Mouse (Mus musculus): ENCODE measurements around the gene Cpeb1. TPM values are rescaled to one million over a fixed set of nuclear protein-coding genes. Genes with fewer than 3 reads are reported as not detected.
A peak's percentile ranks its signal among the peaks of the same experiment; 100 is the strongest.

The Cpeb1 gene
- polyA plus RNA-seq, 1 experiment from 2014 or later: 1.7 TPM

GRCm38 (mm10) chr7:81356360-81356759, 98.9 kb downstream of the Cpeb1 start:
- Histone ChIP-seq H3K9ac (replicated peaks; ENCODE audit: low read depth) (no peak overlapping the region), H3K27me3 (replicated peaks; ENCODE audit: insufficient read depth, low read length) (no peaks in the 10 kb centered on the region), H3K4me2 (replicated peaks; ENCODE audit: low read depth, low read length) (no peak overlapping the region), H3K36me3 (ENCODE audit: insufficient read depth, low read length) (no peaks in the 10 kb centered on the region), H3K4me3 (ENCODE audit: low read depth, low read length) (no peak overlapping the region), H3K4me1 (ENCODE audit: insufficient read depth, low read depth, low read length) (no peaks in the 10 kb centered on the region), H3K27ac (ENCODE audit: low read length) (no peak overlapping the region), H3K9me3 (ENCODE audit: low read length) (no peaks in the 10 kb centered on the region)
- DNase-seq (ENCODE audit: low spot score): no peak
- no peak for ATAC-seq
- WGBS: 61% methylated on average over 1 of the region's 1 CpGs
- no peak for TF ChIP-seq CTCF (IDR thresholded peaks at IDR 0.05)
- no peak for TF ChIP-seq EP300 (IDR thresholded peaks at IDR 0.05)

GRCm38 (mm10) chr7:81355746-81356145, 99.5 kb downstream of the Cpeb1 start:
- H3K9me3 ChIP-seq (ENCODE audit: low read length): no peaks in the 10 kb centered on the region
- no peak overlapping the region for H3K9ac ChIP-seq (replicated peaks; ENCODE audit: low read depth)
- DNase-seq (ENCODE audit: low spot score) (no peak), ATAC-seq (no peak)
- H3K4me3 ChIP-seq (ENCODE audit: low read depth, low read length): no peak overlapping the region
- H3K4me2 ChIP-seq (replicated peaks; ENCODE audit: low read depth, low read length): no peak overlapping the region
- TF ChIP-seq CTCF (IDR thresholded peaks at IDR 0.05): no peak
- no peak for TF ChIP-seq EP300 (IDR thresholded peaks at IDR 0.05)
- no peak overlapping the region for H3K27ac ChIP-seq (ENCODE audit: low read length)
- no peaks in the 10 kb centered on the region for H3K36me3 ChIP-seq (ENCODE audit: insufficient read depth, low read length)
- no peaks in the 10 kb centered on the region for H3K27me3 ChIP-seq (replicated peaks; ENCODE audit: insufficient read depth, low read length)
- WGBS: 86% methylated on average over 7 of the region's 7 CpGs
- H3K4me1 ChIP-seq (ENCODE audit: insufficient read depth, low read depth, low read length): no peaks in the 10 kb centered on the region

DNA sequence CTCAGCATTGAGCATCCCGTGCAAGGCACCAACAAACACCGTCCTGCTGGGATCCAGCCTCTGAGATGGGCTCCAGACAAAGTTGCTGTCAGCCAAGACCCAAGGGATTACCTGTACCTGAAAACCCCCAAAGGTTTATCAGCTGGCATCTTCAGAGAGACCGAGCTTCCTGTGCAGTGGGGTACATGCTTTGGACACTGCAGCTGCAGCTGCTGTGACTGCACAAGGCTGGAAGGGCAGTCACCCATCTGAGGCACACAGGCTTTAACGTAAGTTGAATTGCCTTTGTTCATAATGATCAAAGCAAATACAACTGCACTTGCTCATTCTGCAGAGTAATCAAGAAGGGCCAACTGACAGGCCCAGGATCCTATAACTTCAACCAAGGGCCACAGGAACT, 103.4 kb downstream of the Cpeb1 start:
- Histone ChIP-seq H3K27ac (ENCODE audit: low read length) (no peak overlapping the region), H3K4me1 (ENCODE audit: insufficient read depth, low read depth, low read length) (no peaks in the 10 kb centered on the region), H3K4me3 (ENCODE audit: low read depth, low read length) (no peak overlapping the region), H3K9ac (replicated peaks; ENCODE audit: low read depth) (no peak overlapping the region), H3K4me2 (replicated peaks; ENCODE audit: low read depth, low read length) (no peak overlapping the region), H3K27me3 (replicated peaks; ENCODE audit: insufficient read depth, low read length) (no peaks in the 10 kb centered on the region), H3K36me3 (ENCODE audit: insufficient read depth, low read length) (no peaks in the 10 kb centered on the region), H3K9me3 (ENCODE audit: low read length) (no peaks in the 10 kb centered on the region)
- no peak for ATAC-seq
- no peak for DNase-seq (ENCODE audit: low spot score)
- no peak for TF ChIP-seq CTCF (IDR thresholded peaks at IDR 0.05)
- TF ChIP-seq EP300 (IDR thresholded peaks at IDR 0.05): no peak
- 72% methylated on average over 4 of the region's 4 CpGs for WGBS

DNA sequence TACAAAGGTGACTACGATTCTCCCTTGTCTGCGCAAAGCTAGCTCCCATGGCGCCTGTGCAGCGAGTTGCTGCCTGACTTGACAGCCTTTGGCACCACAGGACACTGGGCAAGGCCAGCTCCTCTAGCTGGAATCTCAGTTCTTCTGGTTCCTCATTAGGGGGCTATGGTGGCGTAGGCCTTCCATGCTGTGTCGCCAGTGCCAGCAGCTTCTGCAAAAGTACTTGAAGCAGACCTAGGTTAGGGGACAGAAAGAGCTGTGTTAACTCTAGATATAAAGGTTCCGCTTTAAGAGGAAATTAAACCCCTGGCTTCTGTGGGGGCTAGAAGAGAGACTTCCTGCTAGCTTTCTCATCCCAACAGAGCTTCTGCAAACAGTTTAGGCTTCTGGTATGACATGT, 107.1 kb downstream of the Cpeb1 start:
- H3K9me3 ChIP-seq (ENCODE audit: low read length): no peaks in the 10 kb centered on the region
- no peak overlapping the region for H3K4me2 ChIP-seq (replicated peaks; ENCODE audit: low read depth, low read length)
- no peaks in the 10 kb centered on the region for H3K27me3 ChIP-seq (replicated peaks; ENCODE audit: insufficient read depth, low read length)
- peaks cover 4% of the 10 kb centered on the region; the same call in 1 of the 2 replicates for H3K4me1 ChIP-seq (ENCODE audit: insufficient read depth, low read depth, low read length)
- ATAC-seq: no peak
- no peak overlapping the region for H3K4me3 ChIP-seq (ENCODE audit: low read depth, low read length)
- no peak for DNase-seq (ENCODE audit: low spot score)
- no peaks in the 10 kb centered on the region for H3K36me3 ChIP-seq (ENCODE audit: insufficient read depth, low read length)
- 60% methylated on average over 7 of the region's 7 CpGs for WGBS
- no peak overlapping the region for H3K9ac ChIP-seq (replicated peaks; ENCODE audit: low read depth)
- no peak overlapping the region for H3K27ac ChIP-seq (ENCODE audit: low read length)
- TF ChIP-seq CTCF (IDR thresholded peaks at IDR 0.05): no peak

- TF ChIP-seq CTCF (IDR thresholded peaks at IDR 0.05) (no peak), EP300 (IDR thresholded peaks at IDR 0.05) (no peak)
- Histone ChIP-seq H3K4me3 (ENCODE audit: low read depth, low read length) (peak overlapping the region; percentile 79), H3K9ac (replicated peaks; ENCODE audit: low read depth) (0 out of 2 replicates have a peak overlapping the region, but pooled peaks have one; percentile 24), H3K27ac (ENCODE audit: low read length) (no peak overlapping the region), H3K4me2 (replicated peaks; ENCODE audit: low read depth, low read length) (peak overlapping the region; percentile 50), H3K36me3 (ENCODE audit: insufficient read depth, low read length) (peaks cover 8% of the 10 kb centered on the region), H3K9me3 (ENCODE audit: low read length) (no peaks in the 10 kb centered on the region), H3K27me3 (replicated peaks; ENCODE audit: insufficient read depth, low read length) (no peaks in the 10 kb centered on the region), H3K4me1 (ENCODE audit: insufficient read depth, low read depth, low read length) (peaks cover 4% of the 10 kb centered on the region; the same call in 1 of the 2 replicates)
- ATAC-seq: no peak; the same call in 1 of the 2 replicates
- DNase-seq (ENCODE audit: low spot score): no peak
- 62% methylated on average over 15 of the region's 15 CpGs for WGBS
These were observed 109.7 kb downstream of the Cpeb1 start for GRCm38 (mm10) chr7:81345447-81346170.

GRCm38 (mm10) chr7:81344544-81345446, 110.5 kb downstream of the Cpeb1 start, which contains the start of gene Rps17:
Rps17 (minus strand) TSS chr7:81345254.
- no peaks in the 10 kb centered on the region for H3K27me3 ChIP-seq (replicated peaks; ENCODE audit: insufficient read depth, low read length)
- TF ChIP-seq CTCF (IDR thresholded peaks at IDR 0.05) (peak; percentile 94), EP300 (IDR thresholded peaks at IDR 0.05) (no peak)
- peak; percentile 95 for ATAC-seq
- peak within 1 kb of the TSS; percentile 88 for H3K27ac ChIP-seq (ENCODE audit: low read length)
- peak; percentile 94 for DNase-seq (ENCODE audit: low spot score)
- H3K4me2 ChIP-seq (replicated peaks; ENCODE audit: low read depth, low read length): peak within 1 kb of the TSS; percentile 70
- peak within 1 kb of the TSS; percentile 98 for H3K9ac ChIP-seq (replicated peaks; ENCODE audit: low read depth)
- H3K4me3 ChIP-seq (ENCODE audit: low read depth, low read length): peak within 1 kb of the TSS; percentile 79
- peaks cover 12% of the 10 kb centered on the region for H3K36me3 ChIP-seq (ENCODE audit: insufficient read depth, low read length)
- WGBS: 1% methylated on average over 85 of the region's 85 CpGs
- H3K4me1 ChIP-seq (ENCODE audit: insufficient read depth, low read depth, low read length): peaks cover 4% of the 10 kb centered on the region; the same call in 1 of the 2 replicates
- H3K9me3 ChIP-seq (ENCODE audit: low read length): no peaks in the 10 kb centered on the region
